ENCODE assay signal across 10 mouse cellular contexts in genomic region chr15:31296882-31297776, GRCm38 (mm10).
DNase-seq lines count a peak whose midpoint lies in the region; ATAC-seq and TF ChIP-seq lines count a peak whose summit lies in the region.
"Had no signal": no experiment of that assay in that cellular context is flagged by ENCODE, and none has a peak within 500 bp of the region (broad histone marks: within the 10 kb centered on the region; RNA-seq: fewer than 3 reads in every experiment).

No protein-coding gene starts in this region.

- H3K9ac ChIP-seq in intestine, embryonic 14.5 days (ENCODE audit: low read length), result no peak overlapping the region
- no peak overlapping the region for H3K9ac ChIP-seq in intestine, postnatal 0 days (ENCODE audit: low read depth, low read length)
- peak overlapping the region; percentile 74 for H3K9ac ChIP-seq in hindbrain, embryonic 13.5 days
- H3K9ac ChIP-seq in midbrain, embryonic 16.5 days (ENCODE audit: low read depth, low read length), result peak overlapping the region; percentile 69

- H3K4me3 ChIP-seq in intestine, embryonic 14.5 days (ENCODE audit: low read depth, low read length), result peak overlapping the region; percentile 18; the same call in 1 of the 2 replicates
- no peak overlapping the region; the same call in 1 of the 2 replicates for H3K4me3 ChIP-seq in intestine, postnatal 0 days (ENCODE audit: low read depth, low read length)
- peak overlapping the region; percentile 41 for H3K4me3 ChIP-seq in hindbrain, embryonic 13.5 days
- H3K4me3 ChIP-seq in midbrain, embryonic 16.5 days (ENCODE audit: low read depth, low read length), result peak overlapping the region; percentile 45

- H3K9me3 ChIP-seq in intestine, embryonic 14.5 days (ENCODE audit: control insufficient read depth, low read length), result no peaks in the 10 kb centered on the region
- H3K9me3 ChIP-seq in intestine, postnatal 0 days (ENCODE audit: control insufficient read depth), result no peaks in the 10 kb centered on the region
- no peaks in the 10 kb centered on the region for H3K9me3 ChIP-seq in hindbrain, embryonic 13.5 days
- no peaks in the 10 kb centered on the region for H3K9me3 ChIP-seq in midbrain, embryonic 16.5 days (replicated peaks; ENCODE audit: control insufficient read depth, low read length, poor library complexity, severe bottlenecking)

- H3K4me1 ChIP-seq in intestine, embryonic 14.5 days (replicated peaks; ENCODE audit: control insufficient read depth, insufficient read depth, low read length), result peaks cover 5% of the 10 kb centered on the region; the same call in 1 of the 2 replicates
- no peaks in the 10 kb centered on the region for H3K4me1 ChIP-seq in intestine, postnatal 0 days (replicated peaks; ENCODE audit: control insufficient read depth, insufficient read depth, low read length)
- H3K4me1 ChIP-seq in hindbrain, embryonic 13.5 days (replicated peaks), result peaks cover 23% of the 10 kb centered on the region
- H3K4me1 ChIP-seq in midbrain, embryonic 16.5 days (ENCODE audit: control insufficient read depth, insufficient read depth, low read length), result peaks cover 10% of the 10 kb centered on the region; the same call in 1 of the 2 replicates

- no peak for TF ChIP-seq CTCF in intestine, postnatal 0 days (IDR thresholded peaks at IDR 0.05; ENCODE audit: low read depth)

- no peak overlapping the region for H3K27ac ChIP-seq in intestine, embryonic 14.5 days (ENCODE audit: low read depth)
- H3K27ac ChIP-seq in intestine, postnatal 0 days (ENCODE audit: low read depth, low read length), result no peak overlapping the region
- no peak overlapping the region for H3K27ac ChIP-seq in hindbrain, embryonic 13.5 days
- H3K27ac ChIP-seq in midbrain, embryonic 16.5 days (ENCODE audit: low read length), result no peak overlapping the region

- no peak for ATAC-seq in intestine, embryonic 14.5 days (replicated peaks; ENCODE audit: low FRiP score, low TSS enrichment, low read depth)
- no peak for ATAC-seq in intestine, postnatal 0 days
- peak; percentile 40; the same call in 1 of the 2 replicates for ATAC-seq in hindbrain, embryonic 13.5 days (ENCODE audit: low FRiP score)
- ATAC-seq in midbrain, embryonic 16.5 days, result peak; percentile 46

- peaks cover 30% of the 10 kb centered on the region for H3K27me3 ChIP-seq in intestine, embryonic 14.5 days (replicated peaks; ENCODE audit: control insufficient read depth, insufficient read depth, low read length)
- H3K27me3 ChIP-seq in intestine, postnatal 0 days (replicated peaks; ENCODE audit: control insufficient read depth, insufficient read depth, low read length), result peaks cover 20% of the 10 kb centered on the region
- peaks cover 45% of the 10 kb centered on the region for H3K27me3 ChIP-seq in hindbrain, embryonic 13.5 days
- no peaks in the 10 kb centered on the region for H3K27me3 ChIP-seq in midbrain, embryonic 16.5 days (ENCODE audit: control insufficient read depth, insufficient read depth, low read depth, low read length)

- peak overlapping the region; percentile 37 for H3K4me2 ChIP-seq in intestine, embryonic 14.5 days (ENCODE audit: low read length)
- H3K4me2 ChIP-seq in intestine, postnatal 0 days (replicated peaks; ENCODE audit: low read depth), result no peak overlapping the region
- H3K4me2 ChIP-seq in hindbrain, embryonic 13.5 days, result peak overlapping the region; percentile 71
- H3K4me2 ChIP-seq in midbrain, embryonic 16.5 days (ENCODE audit: low read length), result peak overlapping the region; percentile 63

- WGBS in intestine, embryonic 14.5 days, result 15% methylated on average over 40 of the region's 40 CpGs
- 24% methylated on average over 40 of the region's 40 CpGs for WGBS in intestine, postnatal 0 days
- 9% methylated on average over 40 of the region's 40 CpGs for WGBS in hindbrain, embryonic 13.5 days
- WGBS in midbrain, embryonic 16.5 days, result 7% methylated on average over 40 of the region's 40 CpGs

- DNase-seq in intestine, embryonic 14.5 days (ENCODE audit: low spot score), result peak; percentile 63
- peak; percentile 22 for DNase-seq in embryo, embryonic 9.5 days (ENCODE audit: extremely low spot score)
- no peak for DNase-seq in ovary, adult 18-20 months (ENCODE audit: low spot score)
- no peak for DNase-seq in adrenal gland, postnatal 4 days (ENCODE audit: low spot score in 2 of 2)
- no peak for DNase-seq in cerebellum, adult 11 months
- DNase-seq: adrenal gland, postnatal 14 days; left cerebral cortex, postnatal 4 days had no signal

- no peaks in the 10 kb centered on the region for H3K36me3 ChIP-seq in intestine, embryonic 14.5 days (ENCODE audit: control insufficient read depth, insufficient read depth, low read length)
- H3K36me3 ChIP-seq in intestine, postnatal 0 days (ENCODE audit: control insufficient read depth, insufficient read depth), result no peaks in the 10 kb centered on the region
- H3K36me3 ChIP-seq in hindbrain, embryonic 13.5 days, result no peaks in the 10 kb centered on the region
- H3K36me3 ChIP-seq in midbrain, embryonic 16.5 days (ENCODE audit: control insufficient read depth, insufficient read depth, low read length), result no peaks in the 10 kb centered on the region

Comparison
In these comparisons a context has a peak if more than half of its experiments do, and no peak if none do; other contexts are left out.
1. ATAC-seq: peak in hindbrain, embryonic 13.5 days (single experiment) and midbrain, embryonic 16.5 days (single experiment); none in intestine, embryonic 14.5 days (single experiment) and intestine, postnatal 0 days (single experiment).
2. DNase-seq: peak in intestine, embryonic 14.5 days (single experiment) and embryo, embryonic 9.5 days (single experiment); none in ovary, adult 18-20 months (single experiment), adrenal gland, postnatal 4 days (0 of 2) and cerebellum, adult 11 months (single experiment).
3. H3K9ac ChIP-seq: peak in hindbrain, embryonic 13.5 days (single experiment) and midbrain, embryonic 16.5 days (single experiment); none in intestine, embryonic 14.5 days (single experiment) and intestine, postnatal 0 days (single experiment).